Mouse (Mus musculus): ENCODE measurements around the gene Col6a3. TPM values are rescaled to one million over a fixed set of nuclear protein-coding genes. Genes with fewer than 3 reads are reported as not detected.
A peak's percentile ranks its signal among the peaks of the same experiment; 100 is the strongest.

The Col6a3 gene
- polyA plus RNA-seq, 1 experiment = 15.3 TPM

DNA sequence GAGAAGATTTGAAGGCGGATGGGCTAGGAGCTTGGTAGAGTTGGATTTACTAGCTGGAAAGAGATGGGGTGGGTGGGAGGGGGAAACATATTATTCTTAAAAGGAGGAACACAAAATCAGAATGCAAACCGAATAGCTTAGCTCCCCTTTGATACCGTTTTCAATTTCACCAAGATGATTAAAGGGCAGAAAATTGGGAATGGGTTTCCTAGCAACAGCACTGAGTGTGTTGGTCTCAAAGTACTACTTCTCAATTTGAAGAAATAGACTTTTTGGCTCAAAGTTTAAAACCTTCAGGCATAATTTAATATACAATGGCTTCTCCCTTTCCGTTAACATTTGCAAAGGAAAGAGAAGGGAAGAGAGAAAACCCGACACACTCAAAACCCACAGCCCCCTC lies 12.1 kb upstream of the Col6a3 start:
- Histone ChIP-seq H3K4me1 (ENCODE audit: control insufficient read depth, insufficient read depth, low read length) (no peaks in the 10 kb centered on the region), H3K4me3 (ENCODE audit: insufficient read depth, low read depth, low read length) (no peak overlapping the region), H3K27ac (ENCODE audit: insufficient read depth, low read depth, low read length) (no peak overlapping the region), H3K27me3 (replicated peaks; ENCODE audit: control insufficient read depth, insufficient read depth, low read length) (no peaks in the 10 kb centered on the region), H3K36me3 (ENCODE audit: control insufficient read depth, insufficient read depth, low read length) (no peaks in the 10 kb centered on the region)
- WGBS = 77% methylated on average over 5 of the region's 5 CpGs
- DNase-seq = no peak
- TF ChIP-seq CTCF (conservative IDR thresholded peaks at IDR 0.05; ENCODE audit: insufficient read depth, insufficient read length, low read depth, low read length) = no peak
- no peak for TF ChIP-seq POLR2A (IDR thresholded peaks at IDR 0.05; ENCODE audit: low read depth, low read length)

GRCm38 (mm10) chr1:90849836-90850235 lies 6.1 kb upstream of the Col6a3 start:
- WGBS = 17% methylated on average over 8 of the region's 8 CpGs
- H3K4me3 ChIP-seq (ENCODE audit: insufficient read depth, low read depth, low read length) = no peak overlapping the region
- no peaks in the 10 kb centered on the region for H3K36me3 ChIP-seq (ENCODE audit: control insufficient read depth, insufficient read depth, low read length)
- no peaks in the 10 kb centered on the region for H3K4me1 ChIP-seq (ENCODE audit: control insufficient read depth, insufficient read depth, low read length)
- TF ChIP-seq POLR2A (IDR thresholded peaks at IDR 0.05; ENCODE audit: low read depth, low read length) (no peak), CTCF (conservative IDR thresholded peaks at IDR 0.05; ENCODE audit: insufficient read depth, insufficient read length, low read depth, low read length) (peak; percentile 65)
- no peak overlapping the region for H3K27ac ChIP-seq (ENCODE audit: insufficient read depth, low read depth, low read length)
- DNase-seq = peak; percentile 27
- H3K27me3 ChIP-seq (replicated peaks; ENCODE audit: control insufficient read depth, insufficient read depth, low read length) = no peaks in the 10 kb centered on the region

DNA sequence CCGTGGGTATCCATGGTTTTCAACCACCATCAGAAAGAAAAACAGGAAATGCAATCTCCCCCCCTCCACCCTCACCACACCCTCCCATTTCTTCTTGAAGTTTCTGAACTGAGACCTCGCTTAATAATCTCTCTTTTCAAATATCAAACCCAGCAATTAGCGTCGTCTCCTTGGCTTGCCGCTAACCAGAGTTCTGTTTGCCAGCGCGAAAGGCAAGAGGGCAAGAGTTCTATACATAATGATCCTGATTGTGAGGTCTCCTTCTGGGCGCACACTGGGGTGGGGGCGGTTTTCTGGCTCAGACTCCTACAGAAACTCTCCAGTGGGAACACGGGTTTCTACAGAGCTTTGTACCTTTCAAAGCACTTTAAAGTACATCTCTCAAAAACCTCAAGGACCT lies 1.4 kb upstream of the Col6a3 start:
- no peaks in the 10 kb centered on the region for H3K36me3 ChIP-seq (ENCODE audit: control insufficient read depth, insufficient read depth, low read length)
- no peak for DNase-seq
- H3K4me1 ChIP-seq (ENCODE audit: control insufficient read depth, insufficient read depth, low read length) = peaks cover under 1% of the 10 kb centered on the region; the same call in 1 of the 2 replicates
- no peak overlapping the region for H3K27ac ChIP-seq (ENCODE audit: insufficient read depth, low read depth, low read length)
- TF ChIP-seq POLR2A (IDR thresholded peaks at IDR 0.05; ENCODE audit: low read depth, low read length) (no peak), CTCF (conservative IDR thresholded peaks at IDR 0.05; ENCODE audit: insufficient read depth, insufficient read length, low read depth, low read length) (no peak)
- WGBS = 70% methylated on average over 10 of the region's 10 CpGs
- no peak overlapping the region for H3K4me3 ChIP-seq (ENCODE audit: insufficient read depth, low read depth, low read length)
- no peaks in the 10 kb centered on the region for H3K27me3 ChIP-seq (replicated peaks; ENCODE audit: control insufficient read depth, insufficient read depth, low read length)

GRCm38 (mm10) chr1:90842789-90843587 lies 783 bp downstream of the Col6a3 start:
- Histone ChIP-seq H3K36me3 (ENCODE audit: control insufficient read depth, insufficient read depth, low read length) (no peaks in the 10 kb centered on the region), H3K27ac (ENCODE audit: insufficient read depth, low read depth, low read length) (0 out of 2 replicates have a peak overlapping the region, but pooled peaks have one; percentile 12), H3K27me3 (replicated peaks; ENCODE audit: control insufficient read depth, insufficient read depth, low read length) (no peaks in the 10 kb centered on the region), H3K4me3 (ENCODE audit: insufficient read depth, low read depth, low read length) (peak overlapping the region; percentile 41), H3K4me1 (ENCODE audit: control insufficient read depth, insufficient read depth, low read length) (peaks cover 2% of the 10 kb centered on the region; the same call in 1 of the 2 replicates)
- no peak for DNase-seq
- no peak for TF ChIP-seq POLR2A (IDR thresholded peaks at IDR 0.05; ENCODE audit: low read depth, low read length)
- TF ChIP-seq CTCF (conservative IDR thresholded peaks at IDR 0.05; ENCODE audit: insufficient read depth, insufficient read length, low read depth, low read length) = no peak
- WGBS = 68% methylated on average over 9 of the region's 9 CpGs

DNA sequence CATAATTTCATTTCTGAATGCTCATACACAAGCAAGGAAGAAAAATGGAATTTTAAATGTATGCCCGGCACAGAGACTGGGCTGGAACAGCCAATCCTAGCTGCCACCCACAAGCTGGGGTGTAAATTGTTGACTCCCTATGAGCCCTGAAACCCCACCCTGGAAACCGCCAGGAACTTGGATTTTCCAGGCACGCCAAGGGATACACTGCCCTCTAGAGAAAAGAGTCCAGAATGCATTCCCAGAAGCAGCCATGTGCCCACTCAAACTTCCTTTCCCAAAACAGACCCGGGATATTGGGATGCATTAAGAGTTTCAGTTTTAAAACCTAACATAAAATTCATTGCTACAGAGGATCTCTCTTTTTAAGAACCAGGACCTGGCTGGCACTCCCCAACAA lies 3.5 kb downstream of the Col6a3 start:
- DNase-seq = peak; percentile 39
- no peak overlapping the region for H3K27ac ChIP-seq (ENCODE audit: insufficient read depth, low read depth, low read length)

DNA sequence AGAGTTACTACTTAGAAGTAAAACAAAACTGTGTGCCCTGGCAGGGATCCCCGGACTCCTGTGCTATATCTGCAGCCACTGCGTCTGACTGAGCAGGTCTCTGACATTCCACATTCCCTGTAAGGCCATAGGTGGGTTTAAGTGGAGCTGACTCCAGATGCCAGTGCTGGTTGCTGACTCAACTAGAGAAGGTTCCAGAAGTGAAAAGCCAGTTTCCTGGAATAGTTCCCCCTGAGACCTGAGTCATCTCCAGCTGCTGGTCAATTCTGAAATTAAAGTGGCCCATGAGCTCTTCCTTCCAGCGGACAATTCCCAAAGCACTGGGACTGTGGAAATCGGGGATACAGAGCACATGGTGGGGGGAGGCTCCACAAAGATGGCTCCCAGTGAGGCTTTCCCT lies 5.1 kb downstream of the Col6a3 start:
- Histone ChIP-seq H3K27me3 (replicated peaks; ENCODE audit: control insufficient read depth, insufficient read depth, low read length) (no peaks in the 10 kb centered on the region), H3K4me3 (ENCODE audit: insufficient read depth, low read depth, low read length) (no peak overlapping the region), H3K4me1 (ENCODE audit: control insufficient read depth, insufficient read depth, low read length) (peaks cover 2% of the 10 kb centered on the region; the same call in 1 of the 2 replicates), H3K36me3 (ENCODE audit: control insufficient read depth, insufficient read depth, low read length) (no peaks in the 10 kb centered on the region), H3K27ac (ENCODE audit: insufficient read depth, low read depth, low read length) (no peak overlapping the region)
- 57% methylated on average over 4 of the region's 4 CpGs for WGBS
- TF ChIP-seq POLR2A (IDR thresholded peaks at IDR 0.05; ENCODE audit: low read depth, low read length) = no peak
- no peak for TF ChIP-seq CTCF (conservative IDR thresholded peaks at IDR 0.05; ENCODE audit: insufficient read depth, insufficient read length, low read depth, low read length)
- DNase-seq = peak; percentile 16

More for the DNA sequence above, 3.5 kb downstream of the Col6a3 start:
- no peaks in the 10 kb centered on the region for H3K36me3 ChIP-seq (ENCODE audit: control insufficient read depth, insufficient read depth, low read length)
- 5% methylated on average over 4 of the region's 4 CpGs for WGBS
- H3K4me3 ChIP-seq (ENCODE audit: insufficient read depth, low read depth, low read length) = no peak overlapping the region
- H3K4me1 ChIP-seq (ENCODE audit: control insufficient read depth, insufficient read depth, low read length) = peaks cover 2% of the 10 kb centered on the region; the same call in 1 of the 2 replicates
- H3K27me3 ChIP-seq (replicated peaks; ENCODE audit: control insufficient read depth, insufficient read depth, low read length) = no peaks in the 10 kb centered on the region
- TF ChIP-seq CTCF (conservative IDR thresholded peaks at IDR 0.05; ENCODE audit: insufficient read depth, insufficient read length, low read depth, low read length) = peak; percentile 59
- no peak for TF ChIP-seq POLR2A (IDR thresholded peaks at IDR 0.05; ENCODE audit: low read depth, low read length)

GRCm38 (mm10) chr1:90838221-90838620 lies 5.5 kb downstream of the Col6a3 start:
- Histone ChIP-seq H3K36me3 (ENCODE audit: control insufficient read depth, insufficient read depth, low read length) (no peaks in the 10 kb centered on the region), H3K27ac (ENCODE audit: insufficient read depth, low read depth, low read length) (no peak overlapping the region), H3K4me1 (ENCODE audit: control insufficient read depth, insufficient read depth, low read length) (peaks cover 2% of the 10 kb centered on the region; the same call in 1 of the 2 replicates), H3K4me3 (ENCODE audit: insufficient read depth, low read depth, low read length) (no peak overlapping the region), H3K27me3 (replicated peaks; ENCODE audit: control insufficient read depth, insufficient read depth, low read length) (no peaks in the 10 kb centered on the region)
- DNase-seq = peak; percentile 33
- WGBS = 41% methylated on average over 12 of the region's 12 CpGs
- no peak for TF ChIP-seq CTCF (conservative IDR thresholded peaks at IDR 0.05; ENCODE audit: insufficient read depth, insufficient read length, low read depth, low read length)
- TF ChIP-seq POLR2A (IDR thresholded peaks at IDR 0.05; ENCODE audit: low read depth, low read length) = no peak

All from kidney, adult 2 months (tissue).